Mouse (Mus musculus): Measurements from ENCODE around the gene Ttn. TPM values are rescaled to one million over a fixed set of nuclear protein-coding genes. Genes with fewer than 3 reads are reported as not detected.

Ttn gene
- total and polyA plus RNA-seq, 2 experiments from 2014 or later = 0.22 to 0.81 TPM

GRCm38 (mm10) chr2:76702188-76702587, 280.2 kb downstream of the Ttn start:
- TF ChIP-seq CTCF (IDR thresholded peaks at IDR 0.05; ENCODE audit: low read depth) = no peak
- Histone ChIP-seq H3K27ac (ENCODE audit: low read depth, low read length) (no peak overlapping the region), H3K4me2 (ENCODE audit: low read depth) (no peak overlapping the region), H3K27me3 (ENCODE audit: insufficient read depth, low read length) (no peaks in the 10 kb centered on the region), H3K9ac (no peak overlapping the region), H3K4me1 (ENCODE audit: insufficient read depth) (no peaks in the 10 kb centered on the region), H3K4me3 (ENCODE audit: low read depth, low read length) (no peak overlapping the region), H3K36me3 (ENCODE audit: insufficient read depth) (peaks cover 4% of the 10 kb centered on the region), H3K9me3 (ENCODE audit: low read length) (no peaks in the 10 kb centered on the region)
- ATAC-seq = no peak
- DNase-seq = no peak
- WGBS = 96% methylated on average over 3 of the region's 3 CpGs

DNA sequence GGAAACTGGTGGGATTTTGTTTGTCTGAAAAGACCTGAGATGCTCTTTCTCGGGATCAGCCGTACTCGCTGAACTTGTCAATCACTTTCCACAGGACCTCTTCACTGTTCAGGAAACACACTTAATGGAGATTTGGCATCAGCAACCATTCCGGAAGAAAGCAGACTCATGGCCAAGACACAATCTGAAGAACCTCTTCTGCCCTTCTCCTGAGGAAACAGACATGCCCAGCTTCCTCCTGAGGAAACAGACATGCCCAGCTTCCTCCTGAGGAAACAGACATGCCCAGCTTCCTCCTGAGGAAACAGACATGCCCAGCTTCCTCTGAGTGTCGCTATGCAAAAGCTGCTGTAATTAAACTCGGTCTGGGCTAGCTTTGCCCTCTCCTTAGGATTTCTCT, 287.1 kb downstream of the Ttn start:
- DNase-seq = no peak
- Histone ChIP-seq H3K36me3 (ENCODE audit: insufficient read depth) (peaks cover 45% of the 10 kb centered on the region), H3K27ac (ENCODE audit: low read depth, low read length) (no peak overlapping the region), H3K9ac (no peak overlapping the region), H3K4me3 (ENCODE audit: low read depth, low read length) (no peak overlapping the region), H3K9me3 (ENCODE audit: low read length) (no peaks in the 10 kb centered on the region), H3K27me3 (ENCODE audit: insufficient read depth, low read length) (no peaks in the 10 kb centered on the region), H3K4me1 (ENCODE audit: insufficient read depth) (no peaks in the 10 kb centered on the region), H3K4me2 (ENCODE audit: low read depth) (no peak overlapping the region)
- no peak for ATAC-seq
- WGBS = 85% methylated on average over 6 of the region's 6 CpGs
- TF ChIP-seq CTCF (IDR thresholded peaks at IDR 0.05; ENCODE audit: low read depth) = no peak

DNA sequence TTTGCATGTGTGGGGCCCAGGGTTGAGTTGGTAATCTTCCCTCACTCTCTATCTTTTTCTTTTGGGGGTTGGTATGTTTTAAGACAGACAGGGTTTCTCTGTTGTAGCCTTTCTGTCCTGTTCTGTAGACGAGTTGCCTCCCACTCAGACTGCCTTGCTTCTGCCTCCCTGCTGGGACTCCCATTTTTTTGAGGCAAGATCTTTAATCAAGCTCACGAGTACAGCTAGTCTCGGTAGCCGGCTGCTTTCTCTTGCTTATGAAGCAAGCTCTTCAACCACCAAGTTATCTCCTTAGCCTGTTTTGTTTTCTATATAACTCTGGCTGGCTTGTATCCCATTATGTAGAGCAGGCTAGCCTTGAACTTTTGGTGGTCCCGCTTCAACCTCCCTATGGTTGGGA, 288.6 kb downstream of the Ttn start:
- Histone ChIP-seq H3K27ac (ENCODE audit: low read depth, low read length) (no peak overlapping the region), H3K4me2 (ENCODE audit: low read depth) (no peak overlapping the region), H3K9ac (no peak overlapping the region), H3K27me3 (ENCODE audit: insufficient read depth, low read length) (no peaks in the 10 kb centered on the region), H3K4me3 (ENCODE audit: low read depth, low read length) (no peak overlapping the region), H3K9me3 (ENCODE audit: low read length) (no peaks in the 10 kb centered on the region), H3K4me1 (ENCODE audit: insufficient read depth) (no peaks in the 10 kb centered on the region), H3K36me3 (ENCODE audit: insufficient read depth) (peaks cover 47% of the 10 kb centered on the region)
- TF ChIP-seq CTCF (IDR thresholded peaks at IDR 0.05; ENCODE audit: low read depth) = no peak
- no peak for ATAC-seq
- DNase-seq = no peak
- 84% methylated on average over 5 of the region's 5 CpGs for WGBS

DNA sequence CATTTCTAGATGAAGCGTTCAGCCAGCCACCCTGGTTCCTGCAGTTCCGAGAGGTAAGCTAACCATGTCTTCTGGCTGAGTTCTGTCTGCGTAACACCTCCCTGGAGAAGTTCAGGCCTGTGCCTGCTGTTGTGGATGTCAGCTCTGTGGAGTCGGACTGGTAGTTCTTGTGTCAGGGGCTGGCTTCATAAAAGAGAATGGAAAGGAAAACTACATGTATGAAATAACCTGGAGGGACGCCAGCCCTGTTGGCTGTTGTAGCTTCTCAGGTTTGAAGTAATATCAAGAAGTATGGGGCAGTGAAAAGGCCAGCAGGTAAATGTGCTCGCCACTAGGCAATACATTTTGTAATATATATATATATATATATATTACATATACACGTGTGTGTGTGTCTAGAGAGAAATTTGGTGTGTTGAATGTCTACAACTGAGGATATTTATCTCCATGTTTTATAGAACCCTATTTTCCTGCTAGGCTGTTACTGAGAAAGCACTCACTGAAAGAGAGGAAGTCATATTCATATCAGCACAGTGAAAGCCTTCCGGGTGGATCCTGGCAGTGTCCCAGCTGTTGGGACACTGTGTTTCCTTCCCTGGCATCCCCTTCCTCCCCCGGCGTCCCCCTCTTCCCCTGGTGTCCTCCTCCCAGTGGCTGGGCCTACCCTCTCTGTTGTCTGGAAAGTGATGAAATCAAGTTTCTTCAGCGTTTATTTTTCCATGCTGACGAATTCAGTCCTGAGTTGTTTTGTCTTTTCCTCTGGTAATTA, 291.7 kb downstream of the Ttn start:
- Histone ChIP-seq H3K36me3 (ENCODE audit: insufficient read depth) (peaks cover 78% of the 10 kb centered on the region), H3K4me3 (ENCODE audit: low read depth, low read length) (no peak overlapping the region), H3K27ac (ENCODE audit: low read depth, low read length) (no peak overlapping the region), H3K27me3 (ENCODE audit: insufficient read depth, low read length) (no peaks in the 10 kb centered on the region), H3K9me3 (ENCODE audit: low read length) (no peaks in the 10 kb centered on the region), H3K9ac (no peak overlapping the region), H3K4me1 (ENCODE audit: insufficient read depth) (no peaks in the 10 kb centered on the region), H3K4me2 (ENCODE audit: low read depth) (no peak overlapping the region)
- TF ChIP-seq CTCF (IDR thresholded peaks at IDR 0.05; ENCODE audit: low read depth) = no peak
- WGBS = 89% methylated on average over 12 of the region's 12 CpGs
- DNase-seq (no peak), ATAC-seq (no peak)

GRCm38 (mm10) chr2:76688162-76688561, 294.2 kb downstream of the Ttn start:
- Histone ChIP-seq H3K9me3 (ENCODE audit: low read length) (no peaks in the 10 kb centered on the region), H3K27ac (ENCODE audit: low read depth, low read length) (no peak overlapping the region), H3K4me2 (ENCODE audit: low read depth) (no peak overlapping the region), H3K27me3 (ENCODE audit: insufficient read depth, low read length) (no peaks in the 10 kb centered on the region), H3K36me3 (ENCODE audit: insufficient read depth) (peaks cover 69% of the 10 kb centered on the region), H3K4me1 (ENCODE audit: insufficient read depth) (no peaks in the 10 kb centered on the region), H3K4me3 (ENCODE audit: low read depth, low read length) (no peak overlapping the region), H3K9ac (no peak overlapping the region)
- DNase-seq = no peak
- no peak for TF ChIP-seq CTCF (IDR thresholded peaks at IDR 0.05; ENCODE audit: low read depth)
- no peak for ATAC-seq
- WGBS = 77% methylated on average over 7 of the region's 7 CpGs

DNA sequence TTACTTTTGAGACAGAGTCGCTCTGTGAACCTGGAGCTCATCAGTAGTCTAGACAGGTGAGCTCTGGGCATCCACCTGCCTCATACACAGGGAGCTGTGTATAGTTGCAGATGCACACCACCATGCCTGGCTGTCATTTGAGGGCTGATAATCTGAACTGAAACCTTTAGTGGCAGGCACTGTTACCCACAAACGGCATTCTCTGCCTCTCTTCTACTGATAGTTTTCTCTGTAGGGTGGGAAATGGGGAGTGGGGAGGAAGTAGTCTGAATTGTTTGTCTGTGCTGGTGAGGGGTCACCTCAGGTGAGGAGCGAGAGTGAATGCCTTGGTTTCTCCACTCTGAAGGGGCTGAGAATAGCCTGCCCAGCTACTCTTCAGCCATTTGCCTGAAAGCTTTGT, 294.7 kb downstream of the Ttn start:
- H3K27ac ChIP-seq (ENCODE audit: low read depth, low read length) = no peak overlapping the region
- H3K4me2 ChIP-seq (ENCODE audit: low read depth) = no peak overlapping the region
- WGBS = 87% methylated on average over 3 of the region's 3 CpGs
- no peak for ATAC-seq
- peaks cover 69% of the 10 kb centered on the region for H3K36me3 ChIP-seq (ENCODE audit: insufficient read depth)
- H3K27me3 ChIP-seq (ENCODE audit: insufficient read depth, low read length) = no peaks in the 10 kb centered on the region
- no peaks in the 10 kb centered on the region for H3K9me3 ChIP-seq (ENCODE audit: low read length)
- no peak overlapping the region for H3K4me3 ChIP-seq (ENCODE audit: low read depth, low read length)
- no peaks in the 10 kb centered on the region for H3K4me1 ChIP-seq (ENCODE audit: insufficient read depth)
- TF ChIP-seq CTCF (IDR thresholded peaks at IDR 0.05; ENCODE audit: low read depth) = no peak
- H3K9ac ChIP-seq = no peak overlapping the region
- DNase-seq = no peak

DNA sequence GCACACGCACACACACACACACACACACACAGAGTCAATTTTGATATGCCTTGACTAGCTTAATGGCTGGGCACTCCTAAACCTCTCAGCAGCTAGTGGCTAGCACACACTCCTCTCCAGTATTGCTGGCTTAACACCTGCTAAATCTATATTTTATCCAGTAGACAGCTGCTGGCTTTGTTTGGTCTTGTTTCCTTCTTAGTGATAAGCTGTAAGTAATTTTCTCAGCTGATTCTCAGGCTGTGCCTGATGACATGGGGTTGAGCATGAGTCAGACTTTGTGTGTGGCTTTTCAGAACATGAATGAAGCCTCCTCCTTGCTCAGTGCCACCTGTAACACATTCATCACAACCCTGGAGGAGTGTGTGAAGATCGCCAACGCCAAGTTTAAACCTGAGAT, 295.4 kb downstream of the Ttn start:
- no peak for ATAC-seq
- Histone ChIP-seq H3K4me1 (ENCODE audit: insufficient read depth) (no peaks in the 10 kb centered on the region), H3K27ac (ENCODE audit: low read depth, low read length) (no peak overlapping the region), H3K4me3 (ENCODE audit: low read depth, low read length) (no peak overlapping the region), H3K36me3 (ENCODE audit: insufficient read depth) (peaks cover 70% of the 10 kb centered on the region), H3K9me3 (ENCODE audit: low read length) (no peaks in the 10 kb centered on the region), H3K27me3 (ENCODE audit: insufficient read depth, low read length) (no peaks in the 10 kb centered on the region), H3K4me2 (ENCODE audit: low read depth) (no peak overlapping the region), H3K9ac (no peak overlapping the region)
- DNase-seq = no peak
- WGBS = over 99% methylated on average over 3 of the region's 3 CpGs
- TF ChIP-seq CTCF (IDR thresholded peaks at IDR 0.05; ENCODE audit: low read depth) = no peak
